Mouse (Mus musculus): ENCODE measurements around the gene Farsb. TPM values are rescaled to one million over a fixed set of nuclear protein-coding genes. Genes with fewer than 3 reads are reported as not detected.

Farsb gene
- total and polyA plus RNA-seq, 3 experiments: 119 to 154 (median 122) TPM

GRCm38 (mm10) chr1:78525189-78525886 lies 36.6 kb upstream of the Farsb start:
- Histone ChIP-seq H3K27ac (ENCODE audit: control insufficient read depth, low read depth, low read length) (no peak overlapping the region), H3K9ac (ENCODE audit: control insufficient read depth, low read depth, low read length, poor library complexity, severe bottlenecking) (no peak overlapping the region), H3K4me1 (ENCODE audit: control insufficient read depth in 1 of 2, insufficient read depth in 2 of 2, low read length in 2 of 2) (no peaks in the 10 kb centered on the region), H3K27me3 (ENCODE audit: control insufficient read depth in 1 of 2, insufficient read depth in 2 of 2, low read length in 2 of 2) (no peaks in the 10 kb centered on the region), H3K9me3 (replicated peaks; ENCODE audit: insufficient read depth, low read length) (no peaks in the 10 kb centered on the region), H3K4me3 (ENCODE audit: control insufficient read depth in 1 of 2, insufficient read depth in 1 of 2, low read depth in 2 of 2, low read length in 2 of 2) (no peak overlapping the region), H3K79me2 (ENCODE audit: control insufficient read depth, insufficient read depth, low read length, poor library complexity) (no peaks in the 10 kb centered on the region), H3K36me3 (ENCODE audit: control insufficient read depth in 1 of 2, insufficient read depth in 2 of 2, low read length in 2 of 2) (no peaks in the 10 kb centered on the region)
- TF ChIP-seq RAD21 (IDR thresholded peaks at IDR 0.05; ENCODE audit: low read depth, low read length) (peak; percentile 41), E2F4 (IDR thresholded peaks at IDR 0.05; ENCODE audit: borderline replicate concordance, low read depth, low read length) (no peak), TBP (IDR thresholded peaks at IDR 0.05; ENCODE audit: low read depth, low read length) (no peak), MAFK (IDR thresholded peaks at IDR 0.05; ENCODE audit: borderline replicate concordance, low read depth, low read length) (no peak), ZC3H11A (IDR thresholded peaks at IDR 0.05; ENCODE audit: low read depth, low read length) (no peak), POLR2AphosphoS2 (IDR thresholded peaks at IDR 0.05; ENCODE audit: low read length) (no peak), GABPA (IDR thresholded peaks at IDR 0.05; ENCODE audit: low read depth, low read length) (no peak), SMC3 (IDR thresholded peaks at IDR 0.05; ENCODE audit: low read depth, low read length) (peak; percentile 46), CTCF (IDR thresholded peaks at IDR 0.05 in 2 of 3, conservative IDR thresholded peaks at IDR 0.05 in 1 of 3; ENCODE audit: control insufficient read depth in 1 of 3, insufficient read depth in 1 of 3, low read depth in 2 of 3, low read length in 3 of 3, poor library complexity in 1 of 3, severe bottlenecking in 1 of 3) (peak in 2 of 3 experiments; percentile 58 to 86; a peak in 5 of 6 replicates)
- peak; percentile 52 for DNase-seq (ENCODE audit: low read depth, low spot score)

DNA sequence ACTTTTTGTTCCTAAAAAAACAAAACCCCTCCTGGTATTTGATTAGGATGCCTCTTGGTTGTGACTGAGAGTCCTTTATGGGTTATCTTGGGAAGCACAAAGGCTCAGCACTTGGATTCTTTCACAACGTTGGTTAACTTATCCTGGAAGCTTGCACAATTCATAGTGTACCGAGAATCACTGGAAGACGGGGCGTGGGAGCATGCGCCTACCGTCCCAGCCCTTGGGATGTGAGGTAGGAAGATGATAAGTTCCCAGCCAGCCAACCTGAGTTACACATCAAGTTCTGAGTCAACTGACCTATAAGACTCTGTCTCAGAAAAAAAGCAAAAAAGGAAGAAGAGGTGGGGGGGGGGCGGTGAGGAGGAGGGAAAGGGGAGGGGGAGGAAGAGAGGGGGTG lies 30.2 kb upstream of the Farsb start:
- no peaks in the 10 kb centered on the region for H3K36me3 ChIP-seq (ENCODE audit: control insufficient read depth in 1 of 2, insufficient read depth in 2 of 2, low read length in 2 of 2)
- TF ChIP-seq CHD2 (IDR thresholded peaks at IDR 0.05; ENCODE audit: low read length) (no peak), POLR2AphosphoS5 (IDR thresholded peaks at IDR 0.05; ENCODE audit: borderline replicate concordance, low read depth, low read length) (no peak), MYC (IDR thresholded peaks at IDR 0.05; ENCODE audit: low read depth, low read length) (no peak), CHD1 (IDR thresholded peaks at IDR 0.05; ENCODE audit: low read depth, low read length) (no peak), HCFC1 (IDR thresholded peaks at IDR 0.05; ENCODE audit: low read depth, low read length) (no peak), GABPA (IDR thresholded peaks at IDR 0.05; ENCODE audit: low read depth, low read length) (no peak), UBTF (IDR thresholded peaks at IDR 0.05; ENCODE audit: borderline replicate concordance, insufficient read depth, low read depth, low read length) (no peak), MEF2A (IDR thresholded peaks at IDR 0.05; ENCODE audit: extremely low read depth, insufficient replicate concordance, low read depth, low read length, poor library complexity, severe bottlenecking) (no peak), RCOR1 (IDR thresholded peaks at IDR 0.05; ENCODE audit: low read depth, low read length) (no peak), JUND (IDR thresholded peaks at IDR 0.05; ENCODE audit: low read depth, low read length) (no peak), CTCF (IDR thresholded peaks at IDR 0.05 in 2 of 3, conservative IDR thresholded peaks at IDR 0.05 in 1 of 3; ENCODE audit: control insufficient read depth in 1 of 3, insufficient read depth in 1 of 3, low read depth in 2 of 3, low read length in 3 of 3, poor library complexity in 1 of 3, severe bottlenecking in 1 of 3) (no peak)
- no peaks in the 10 kb centered on the region for H3K27me3 ChIP-seq (ENCODE audit: control insufficient read depth in 1 of 2, insufficient read depth in 2 of 2, low read length in 2 of 2)
- H3K79me2 ChIP-seq (ENCODE audit: control insufficient read depth, insufficient read depth, low read length, poor library complexity): no peaks in the 10 kb centered on the region
- no peak overlapping the region for H3K4me3 ChIP-seq (ENCODE audit: control insufficient read depth in 1 of 2, insufficient read depth in 1 of 2, low read depth in 2 of 2, low read length in 2 of 2)
- no peak overlapping the region for H3K27ac ChIP-seq (ENCODE audit: control insufficient read depth, low read depth, low read length)
- no peaks in the 10 kb centered on the region for H3K9me3 ChIP-seq (replicated peaks; ENCODE audit: insufficient read depth, low read length)
- no peaks in the 10 kb centered on the region for H3K4me1 ChIP-seq (ENCODE audit: control insufficient read depth in 1 of 2, insufficient read depth in 2 of 2, low read length in 2 of 2)
- DNase-seq (ENCODE audit: low read depth, low spot score): no peak
- no peak overlapping the region for H3K9ac ChIP-seq (ENCODE audit: control insufficient read depth, low read depth, low read length, poor library complexity, severe bottlenecking)
